Mouse (Mus musculus): ENCODE results near the gene Pld2.

- TF ChIP-seq GATA1 (IDR thresholded peaks at IDR 0.05; ENCODE audit: borderline replicate concordance, low read length) = no peak
- no peak for TF ChIP-seq FLI1 (IDR thresholded peaks at IDR 0.05; ENCODE audit: low read length)
These were observed 41.1 kb downstream of the Pld2 start for GRCm38 (mm10) chr11:70580921-70581320.
